Mouse (Mus musculus) adrenal gland, postnatal 36 days (tissue): ENCODE results near the gene Lsm11. TPM values are rescaled to one million over a fixed set of nuclear protein-coding genes. Genes with fewer than 3 reads are reported as not detected.

Experiments
- DNase-seq, 2 experiments: peaks; one replicate each; pipeline ENCODE4 v3.0.0; 2021; ENCODE audit warnings: mixed read lengths in 1 of 2
- long read RNA-seq, 2 experiments: library from polyadenylated mRNA; stranded (forward); transcript quantifications; one replicate each; pipeline ENCODE4 v2.0.0; 2021; ENCODE audit warnings: borderline sequencing depth in 2 of 2
- total RNA-seq, 2 experiments: library from RNA; stranded (reverse); gene quantifications; 2 replicates each; pipeline ENCODE4 v1.2.3; 2021

Lsm11 gene
- total RNA-seq: 10 to 100 TPM; 12.8 to 16.7 TPM
- long read RNA-seq, experiment 1, full-length matches to known transcripts: 16 of 20 reads
- long read RNA-seq, experiment 1, partial matches to known transcripts: 2 of 20 reads
- long read RNA-seq, experiment 1, other reads (novel, unspliced or antisense): 2 of 20 reads
- long read RNA-seq, experiment 2, full-length matches to known transcripts: 2 of 2 reads
- long read RNA-seq, experiment 2, partial matches to known transcripts: 0 of 2 reads
- long read RNA-seq, experiment 2, other reads (novel, unspliced or antisense): 0 of 2 reads

GRCm38 (mm10) chr11:45944643-45945156 is at the start of gene Lsm11:
Gene Lsm11 (minus strand): TSS chr11:45944935.
- peak; percentile 98 for DNase-seq

GRCm38 (mm10) chr11:45992087-45992486 is 47.4 kb upstream of the Lsm11 start:
- DNase-seq: no peak

- DNase-seq: peak; percentile 51 to 56
Measured at GRCm38 (mm10) chr11:45991604-45992003, 46.9 kb upstream of the Lsm11 start.

- DNase-seq: peak in 1 of 2 experiments; percentile 12
Measured at GRCm38 (mm10) chr11:45980893-45981253, 36.1 kb upstream of the Lsm11 start.

- DNase-seq: peak; percentile 52 to 70
Measured at GRCm38 (mm10) chr11:45979946-45980892, 35.5 kb upstream of the Lsm11 start, which contains the start of gene Sox30. Gene Sox30 (plus strand): TSS chr11:45980310.

GRCm38 (mm10) chr11:45976061-45976460 is 31.3 kb upstream of the Lsm11 start:
- no peak for DNase-seq

- DNase-seq: no peak
Measured at GRCm38 (mm10) chr11:45974466-45974865, 29.7 kb upstream of the Lsm11 start.

GRCm38 (mm10) chr11:45973635-45974034 is 28.9 kb upstream of the Lsm11 start:
- DNase-seq: no peak

- no peak for DNase-seq
Measured at GRCm38 (mm10) chr11:45968466-45968865, 23.7 kb upstream of the Lsm11 start.

GRCm38 (mm10) chr11:45966896-45967295 is 22.2 kb upstream of the Lsm11 start:
- DNase-seq: no peak

- DNase-seq: no peak
Measured at GRCm38 (mm10) chr11:45960003-45960402, 15.3 kb upstream of the Lsm11 start.

GRCm38 (mm10) chr11:45959598-45959997 is 14.9 kb upstream of the Lsm11 start:
- DNase-seq: peak; percentile 30 to 35

GRCm38 (mm10) chr11:45955127-45955627 is 10.4 kb upstream of the Lsm11 start, which contains the start of gene Thg1l:
Gene Thg1l (minus strand): TSS chr11:45955494.
- DNase-seq: peak; percentile 91 to 95

- DNase-seq: no peak
Measured at GRCm38 (mm10) chr11:45947491-45947890, 2.8 kb upstream of the Lsm11 start.

- no peak for DNase-seq
Measured at GRCm38 (mm10) chr11:45946796-45947195, 2.1 kb upstream of the Lsm11 start.

- peak; percentile 44 to 51 for DNase-seq
Measured at GRCm38 (mm10) chr11:45943891-45944642, 668 bp downstream of the Lsm11 start.

GRCm38 (mm10) chr11:45943108-45943705 is 1.5 kb downstream of the Lsm11 start:
- DNase-seq: peak; percentile 51 to 55

GRCm38 (mm10) chr11:45942281-45942680 is 2.5 kb downstream of the Lsm11 start:
- peak; percentile 63 to 65 for DNase-seq

GRCm38 (mm10) chr11:45938917-45939316 is 5.8 kb downstream of the Lsm11 start:
- DNase-seq: no peak

GRCm38 (mm10) chr11:45937478-45937877 is 7.3 kb downstream of the Lsm11 start:
- no peak for DNase-seq

- DNase-seq: no peak
Measured at GRCm38 (mm10) chr11:45932771-45933170, 12.0 kb downstream of the Lsm11 start.
